Mouse (Mus musculus) forebrain, embryonic 12.5 days (tissue): ENCODE measurements around the gene Vmn1r104. TPM values are rescaled to one million over a fixed set of nuclear protein-coding genes. Genes with fewer than 3 reads are reported as not detected.
"Not testable (repeated sequence)": the region's sequence is repeated elsewhere in the genome, so short reads cannot be mapped to it uniquely, and the experiment has no call there.

ENCODE experiments used
- ATAC-seq: fragments of 200-750 bp; cut with Nextera tagmentation; 2 replicates; pipeline ENCODE4 v1.8.0; 2017; ENCODE audit warnings: moderate TSS enrichment; ENCODE audit not compliant: low FRiP score
- H3K27ac ChIP-seq: fragments of 300-500 bp; sonication (generic); 2 replicates; pipeline ENCODE4 v1.5.1; 2016; ENCODE audit warnings: mild to moderate bottlenecking
- H3K27me3 ChIP-seq: fragments of 300-500 bp; sonication (generic); 2 replicates; pipeline ENCODE4 v1.6.1; 2016; ENCODE audit warnings: mild to moderate bottlenecking
- H3K36me3 ChIP-seq: fragments of 300-500 bp; sonication (generic); replicated peaks from 2 replicates; pipeline ENCODE4 v1.6.1; 2016; ENCODE audit warnings: mild to moderate bottlenecking
- H3K4me1 ChIP-seq: fragments of 300-500 bp; sonication (generic); 2 replicates; pipeline ENCODE4 v1.6.1; 2016
- H3K4me2 ChIP-seq: fragments of 300-500 bp; sonication (generic); 2 replicates; pipeline ENCODE4 v1.6.1; 2016; ENCODE audit warnings: mild to moderate bottlenecking, moderate library complexity
- H3K4me3 ChIP-seq: fragments of 300-500 bp; sonication (generic); replicated peaks from 2 replicates; pipeline ENCODE4 v1.5.1; 2016; ENCODE audit warnings: mild to moderate bottlenecking
- H3K9ac ChIP-seq: fragments of 300-500 bp; sonication (generic); 2 replicates; pipeline ENCODE4 v1.6.1; 2016; ENCODE audit warnings: mild to moderate bottlenecking
- H3K9me3 ChIP-seq: fragments of 300-500 bp; sonication (generic); 2 replicates; pipeline ENCODE4 v1.6.1; 2016
- WGBS: fragments of 180-500 bp; shearing (Covaris S2); methylation state at CpG from one replicate; pipeline ENCODE4 v1.1.7; 2016; 5-methylcytosine and 5-hydroxymethylcytosine counted together
- polyA plus RNA-seq: library from polyadenylated mRNA; unstranded; fragments of >200 nt; fragmentation: Nextera tagmentation; extraction: Ambion mirVana; gene quantifications from 2 replicates; pipeline ENCODE4 v1.2.1, GENCODE M21; 2016

Vmn1r104 gene
- not detected in 2 replicates for polyA plus RNA-seq

- no CpG with 5 or more reads among the region's 3 CpGs for WGBS
- H3K27me3 ChIP-seq, H3K9me3 ChIP-seq, ATAC-seq, H3K27ac ChIP-seq, H3K9ac ChIP-seq, H3K4me3 ChIP-seq, H3K4me1 ChIP-seq, H3K4me2 ChIP-seq, H3K36me3 ChIP-seq: not testable (repeated sequence)
Observed at GRCm38 (mm10) chr7:20533537-20533936, at the start of gene Vmn1r104. TSS of gene Vmn1r104 (plus strand) at chr7:20533837.

DNA sequence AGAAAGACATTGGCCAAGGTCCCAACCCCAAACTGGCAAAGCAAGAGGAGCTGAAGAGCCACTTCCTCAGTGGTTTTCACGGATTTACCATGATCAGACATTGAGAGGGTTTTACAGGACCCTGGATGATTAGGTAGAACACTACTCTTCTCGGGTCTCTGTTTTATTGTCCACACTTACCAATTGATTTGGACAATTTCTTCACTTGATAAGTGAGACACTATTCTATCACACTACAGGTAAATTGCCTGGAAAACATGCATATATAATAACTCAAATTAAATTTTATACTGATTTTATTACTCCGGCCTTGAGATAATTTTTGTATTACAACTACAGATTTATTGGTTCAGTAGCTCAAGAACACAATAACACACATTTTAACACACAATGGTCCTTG lies 23.2 kb upstream of the Vmn1r104 start, which contains the start of gene Vmn1r103:
Gene Vmn1r103, minus strand, starts transcription at position 101 of the 400 bp plus-strand sequence.
- H3K9me3 ChIP-seq, H3K4me2 ChIP-seq, ATAC-seq, H3K27ac ChIP-seq, H3K27me3 ChIP-seq, H3K9ac ChIP-seq, H3K4me1 ChIP-seq, H3K36me3 ChIP-seq, H3K4me3 ChIP-seq: not testable (repeated sequence)
- WGBS = no CpG with 5 or more reads among the region's 3 CpGs

DNA sequence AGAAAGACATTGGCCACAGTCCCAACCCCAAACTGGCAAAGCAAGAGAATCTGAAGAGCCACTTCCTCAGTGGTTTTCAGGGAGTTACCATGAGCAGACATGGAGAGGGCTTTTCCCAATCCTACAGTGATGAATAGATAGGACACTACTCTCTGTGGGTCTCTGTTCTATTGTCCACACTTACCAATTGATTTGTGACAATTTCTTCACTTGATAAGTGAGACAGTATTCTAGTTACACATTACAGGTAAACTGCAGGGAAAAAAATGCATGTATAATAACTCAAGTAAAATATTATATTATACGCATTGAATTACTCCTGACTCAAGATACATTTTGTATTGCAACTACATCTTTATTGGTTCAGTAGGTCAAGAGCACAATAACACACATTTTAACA lies 12.0 kb downstream of the Vmn1r104 start, which contains the start of gene Gm5726:
Gene Gm5726, minus strand, starts transcription at position 101 of the 400 bp plus-strand sequence.
- not testable (repeated sequence) for H3K4me2 ChIP-seq, H3K9me3 ChIP-seq, H3K9ac ChIP-seq, H3K27me3 ChIP-seq, ATAC-seq, H3K4me3 ChIP-seq, H3K36me3 ChIP-seq, H3K4me1 ChIP-seq, H3K27ac ChIP-seq
- no CpG with 5 or more reads among the region's 1 CpGs for WGBS

DNA sequence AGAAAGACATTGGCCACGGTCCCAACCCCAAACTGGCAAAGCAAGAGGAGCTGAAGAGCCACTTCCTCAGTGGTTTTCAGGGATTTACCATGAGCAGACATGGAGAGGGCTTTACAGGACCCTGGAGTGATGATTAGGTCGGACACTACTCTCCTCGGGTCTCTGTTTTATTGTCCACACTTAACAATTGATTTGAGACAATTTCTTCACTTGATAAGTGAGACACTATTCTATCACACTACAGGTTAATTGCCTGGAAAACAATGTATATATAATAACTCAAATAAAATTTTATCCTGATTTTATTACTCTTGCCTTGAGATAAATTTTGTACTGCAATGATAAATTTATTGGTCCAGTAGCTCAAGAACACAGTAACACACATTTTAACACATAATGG lies 42.5 kb downstream of the Vmn1r104 start, which contains the start of gene Gm4141:
Gene Gm4141, minus strand, starts transcription at position 101 of the 400 bp plus-strand sequence.
- H3K9me3 ChIP-seq, ATAC-seq, H3K9ac ChIP-seq, H3K4me3 ChIP-seq, H3K4me2 ChIP-seq, H3K27ac ChIP-seq, H3K36me3 ChIP-seq, H3K4me1 ChIP-seq, H3K27me3 ChIP-seq: not testable (repeated sequence)
- no CpG with 5 or more reads among the region's 3 CpGs for WGBS

Other genes with a start within 250 kb of the Vmn1r104 start
- gene Gm4133, start 199.8 kb upstream of the Vmn1r104 start, polyA plus RNA-seq = not detected in 2 replicates
- gene Gm5728, start 158.4 kb upstream of the Vmn1r104 start, polyA plus RNA-seq = not detected in 2 replicates
- not detected in 2 replicates for gene Vmn1r100, start 115.9 kb upstream of the Vmn1r104 start, polyA plus RNA-seq
- not detected in 2 replicates for gene Vmn1r101, start 91.2 kb upstream of the Vmn1r104 start, polyA plus RNA-seq
- gene Gm10670, start 58.9 kb upstream of the Vmn1r104 start, polyA plus RNA-seq = not detected in 2 replicates
- gene Vmn1r103, start 23.3 kb upstream of the Vmn1r104 start, polyA plus RNA-seq = not detected in 2 replicates
- not detected in 2 replicates for gene Gm5726, start 11.9 kb downstream of the Vmn1r104 start, polyA plus RNA-seq
- not detected in 2 replicates for gene Gm4141, start 42.4 kb downstream of the Vmn1r104 start, polyA plus RNA-seq
- gene Gm4513, start 65.2 kb downstream of the Vmn1r104 start, polyA plus RNA-seq = not detected in 2 replicates
- gene Vmn1r107, start 135.1 kb downstream of the Vmn1r104 start, polyA plus RNA-seq = not detected in 2 replicates
- not detected in 2 replicates for gene Vmn1r111, start 169.4 kb downstream of the Vmn1r104 start, polyA plus RNA-seq
- gene Gm10668, start 196.8 kb downstream of the Vmn1r104 start, polyA plus RNA-seq = not detected in 2 replicates
- not detected in 2 replicates for gene Vmn1r112, start 237.3 kb downstream of the Vmn1r104 start, polyA plus RNA-seq